In the genomic region with DNA sequence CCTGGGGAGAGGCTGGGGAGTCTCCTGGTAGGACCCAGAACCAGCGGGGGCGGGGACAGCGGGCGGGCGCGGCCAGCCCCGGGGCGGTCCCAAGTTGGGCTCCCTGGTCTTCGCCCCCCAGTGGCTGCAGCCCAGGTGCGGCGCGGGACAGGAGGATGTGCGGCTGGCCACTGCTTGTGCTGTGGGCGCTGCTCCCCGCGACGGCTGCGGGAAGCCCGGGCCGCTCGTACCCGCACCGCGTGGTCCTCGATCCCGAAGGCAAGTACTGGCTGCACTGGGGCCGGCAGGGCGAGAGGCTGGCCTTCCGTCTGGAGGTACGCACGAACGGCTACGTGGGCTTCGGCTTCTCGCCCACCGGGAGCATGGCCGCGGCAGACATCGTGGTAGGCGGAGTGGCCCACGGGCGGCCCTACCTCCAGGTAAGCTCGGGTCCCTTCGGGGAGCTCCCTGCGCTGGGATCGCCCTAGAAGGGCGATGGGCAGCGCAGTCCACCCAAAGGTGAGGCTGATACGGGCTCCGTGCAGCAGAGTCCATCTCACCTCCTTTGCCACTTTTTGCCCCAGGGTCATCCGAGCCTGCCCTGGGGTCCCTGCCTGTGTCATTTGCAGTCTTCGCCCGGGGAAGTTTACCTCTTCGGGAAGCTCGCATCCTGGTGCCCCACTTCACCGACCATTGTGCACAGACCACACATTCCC, we compare ENCODE assay signal across 8 mouse cellular contexts. TPM values are rescaled to one million over a fixed set of nuclear protein-coding genes. Genes with fewer than 3 reads are reported as not detected.
DNase-seq lines count a peak whose midpoint lies in the region; ATAC-seq and TF ChIP-seq lines count a peak whose summit lies in the region.

Gene Moxd1, plus strand, starts transcription at position 69 of the 695 bp plus-strand sequence.

- in situ Hi-C loops in Patski (cut with MboI; ENCODE audit: low pct_unique_long_range_greater_than_20kb), result no loop called here

- H3K36me3 ChIP-seq in forebrain, embryonic 14.5 days (ENCODE audit: control insufficient read depth, insufficient read depth, low read length), result no peaks in the 10 kb centered on the region
- H3K36me3 ChIP-seq in intestine, embryonic 15.5 days, result no peaks in the 10 kb centered on the region
- H3K36me3 ChIP-seq in neural tube, embryonic 15.5 days, result no peaks in the 10 kb centered on the region

- no peak for TF ChIP-seq CTCF in Patski (IDR thresholded peaks at IDR 0.05)

- CTCF ChIA-PET in Patski (lab: Charles Lee), result interaction anchor here (0.9 kb wide), 1 partner anchor 21 kb away, joined by 3 read pairs; no protein-coding TSS in a partner anchor

- H3K27me3 ChIP-seq in Patski, result peaks cover 19% of the 10 kb centered on the region
- H3K27me3 ChIP-seq in forebrain, embryonic 14.5 days (replicated peaks; ENCODE audit: control insufficient read depth, insufficient read depth, low read length), result peaks cover 26% of the 10 kb centered on the region
- H3K27me3 ChIP-seq in intestine, embryonic 15.5 days (replicated peaks), result peaks cover 11% of the 10 kb centered on the region; the same call in 1 of the 2 replicates
- H3K27me3 ChIP-seq in neural tube, embryonic 15.5 days (replicated peaks), result peaks cover 29% of the 10 kb centered on the region

- WGBS in forebrain, embryonic 14.5 days, result 2% methylated on average over 51 of the region's 56 CpGs
- 2% methylated on average over 56 of the region's 56 CpGs for WGBS in intestine, embryonic 15.5 days
- WGBS in neural tube, embryonic 15.5 days, result under 1% methylated on average over 49 of the region's 56 CpGs

- peak; percentile 26 for ATAC-seq in Patski
- ATAC-seq in forebrain, embryonic 14.5 days, result peak; percentile 79
- peak; percentile 89 for ATAC-seq in intestine, embryonic 15.5 days
- ATAC-seq in neural tube, embryonic 15.5 days (ENCODE audit: low FRiP score), result peak; percentile 74

- peak within 1 kb of the TSS; percentile 43 for H3K4me3 ChIP-seq in forebrain, embryonic 14.5 days (ENCODE audit: low read depth, low read length)
- peak within 1 kb of the TSS; percentile 56 for H3K4me3 ChIP-seq in intestine, embryonic 15.5 days (replicated peaks)
- H3K4me3 ChIP-seq in neural tube, embryonic 15.5 days (replicated peaks), result peak within 1 kb of the TSS; percentile 42

- peak; percentile 16 to 26 for DNase-seq in cerebellum, postnatal 25 days
- no peak for DNase-seq in cerebellum, adult 11 months
- DNase-seq in Patski (ENCODE audit: low read depth, low spot score), result no peak
- peak; percentile 33 for DNase-seq in forebrain, embryonic 14.5 days (ENCODE audit: low spot score)
- peak; percentile 6 to 20 for DNase-seq in lung, adult 18-20 months
- DNase-seq in left cerebral cortex, adult 9 months (ENCODE audit: low spot score in 2 of 2), result no peak

- H3K4me1 ChIP-seq in forebrain, embryonic 14.5 days (ENCODE audit: control insufficient read depth, insufficient read depth, low read length), result peaks cover 10% of the 10 kb centered on the region
- H3K4me1 ChIP-seq in intestine, embryonic 15.5 days (replicated peaks), result peaks cover 4% of the 10 kb centered on the region
- peaks cover 17% of the 10 kb centered on the region for H3K4me1 ChIP-seq in neural tube, embryonic 15.5 days

- H3K27ac ChIP-seq in forebrain, embryonic 14.5 days (ENCODE audit: low read depth, low read length), result no peak within 1 kb of the TSS
- H3K27ac ChIP-seq in intestine, embryonic 15.5 days, result no peak within 1 kb of the TSS
- no peak within 1 kb of the TSS for H3K27ac ChIP-seq in neural tube, embryonic 15.5 days (replicated peaks)

- H3K9me3 ChIP-seq in forebrain, embryonic 14.5 days (replicated peaks; ENCODE audit: control insufficient read depth, low read length), result no peaks in the 10 kb centered on the region
- no peaks in the 10 kb centered on the region for H3K9me3 ChIP-seq in intestine, embryonic 15.5 days
- no peaks in the 10 kb centered on the region for H3K9me3 ChIP-seq in neural tube, embryonic 15.5 days (replicated peaks)

- H3K4me2 ChIP-seq in forebrain, embryonic 14.5 days (ENCODE audit: low read length), result peak within 1 kb of the TSS; percentile 87
- peak within 1 kb of the TSS; percentile 99 for H3K4me2 ChIP-seq in intestine, embryonic 15.5 days (replicated peaks)
- peak within 1 kb of the TSS; percentile 74 for H3K4me2 ChIP-seq in neural tube, embryonic 15.5 days

- peak within 1 kb of the TSS; percentile 56 for H3K9ac ChIP-seq in forebrain, embryonic 14.5 days (ENCODE audit: low read length)
- peak within 1 kb of the TSS; percentile 50 for H3K9ac ChIP-seq in intestine, embryonic 15.5 days
- H3K9ac ChIP-seq in neural tube, embryonic 15.5 days (replicated peaks), result peak within 1 kb of the TSS; percentile 28

- POLR2A ChIA-PET in Patski (lab: Charles Lee), result no interaction called here

RNA-seq across cellular contexts. Expression of gene Moxd1, which starts in this region (rescaled TPM):
- not detected for polyA plus RNA-seq in Patski (2021)
- 1.7 and 2.1 TPM in 2 replicates for polyA plus RNA-seq in forebrain, embryonic 14.5 days (2014; fragmentation: Nextera tagmentation; extraction: Ambion mirVana)
- polyA plus RNA-seq in intestine, embryonic 15.5 days (2015; fragmentation: Nextera tagmentation; extraction: Ambion mirVana), result 14.2 and 14.7 TPM in 2 replicates
- 8.6 and 9.0 TPM in 2 replicates for polyA plus RNA-seq in neural tube, embryonic 15.5 days (2015; fragmentation: Nextera tagmentation; extraction: Ambion mirVana)

Comparison
In these comparisons a context has a peak if more than half of its experiments do, and no peak if none do; other contexts are left out.
1. DNase-seq: peak in cerebellum, postnatal 25 days (2 of 2), forebrain, embryonic 14.5 days (single experiment) and lung, adult 18-20 months (2 of 2); none in cerebellum, adult 11 months (single experiment), Patski (single experiment) and left cerebral cortex, adult 9 months (0 of 2).
2. Peak in ATAC-seq in Patski; RNA of the gene not detected or under 1 TPM.
3. ATAC-seq: peak in every context shown above with its lines; median percentile 89 in intestine, embryonic 15.5 days; 79 in forebrain, embryonic 14.5 days; 74 in neural tube, embryonic 15.5 days; 26 in Patski.
4. Peak in every context shown above with its lines, with median percentiles within 50 percentile points of each other: H3K4me2 ChIP-seq, H3K4me3 ChIP-seq and H3K9ac ChIP-seq.